Mouse (Mus musculus) neutrophil, adult 83 days (primary cell): ENCODE measurements around the gene Bola2. TPM values are rescaled to one million over a fixed set of nuclear protein-coding genes. Genes with fewer than 3 reads are reported as not detected.

ENCODE experiments used
- total RNA-seq, 2 experiments: library from RNA; stranded (reverse); gene quantifications; one replicate each; pipeline ENCODE4 v1.2.4; 2023

Bola2 gene
- 10 to 100 TPM; 58.9 to 61.6 TPM for total RNA-seq

GRCm38 (mm10) chr7:126695210-126695611 lies at the start of gene Bola2:
Gene Bola2 (plus strand): TSS chr7:126695401.

GRCm38 (mm10) chr7:126649231-126650051 lies 45.8 kb upstream of the Bola2 start, which contains the start of gene Sgf29:
Gene Sgf29 (plus strand): TSS chr7:126649309.

GRCm38 (mm10) chr7:126676207-126676606 lies 19.0 kb upstream of the Bola2 start, which contains the start of gene Sult1a1:
Gene Sult1a1 (minus strand): TSS chr7:126676432.

GRCm38 (mm10) chr7:126695631-126696207 lies 518 bp downstream of the Bola2 start, which contains the start of gene Slx1b:
Gene Slx1b (minus strand): TSS chr7:126695784.

GRCm38 (mm10) chr7:126707442-126708174 lies 12.4 kb downstream of the Bola2 start, which contains the start of gene Coro1a:
Gene Coro1a (minus strand): TSS chr7:126707787.

Other genes starting within 250 kb of the Bola2 start
- 1 to 10 TPM; 1.3 to 1.4 TPM for gene Atp2a1, start 232.3 kb upstream of the Bola2 start, total RNA-seq
- gene Sh2b1, start 220.0 kb upstream of the Bola2 start, total RNA-seq: 10 to 100 TPM; 43.2 to 49.3 TPM
- 10 to 100 TPM; 30.1 to 31.2 TPM for gene Tufm, start 208.0 kb upstream of the Bola2 start, total RNA-seq
- 100 to 1,000 TPM; 131 to 140 TPM for gene Atxn2l, start 192.0 kb upstream of the Bola2 start, total RNA-seq
- gene Eif3c, start 129.0 kb upstream of the Bola2 start, total RNA-seq: 100 to 1,000 TPM in 1 of 2 experiments, 10 to 100 TPM in 1; 98.6 to 102 TPM
- 100 to 1,000 TPM; 158 to 171 TPM for gene Apobr, start 110.5 kb upstream of the Bola2 start, total RNA-seq
- 100 to 1,000 TPM; 266 to 298 TPM for gene Cln3, start 109.6 kb upstream of the Bola2 start, total RNA-seq
- 1 to 10 TPM; 4.0 to 5.3 TPM for gene Il27, start 100.5 kb upstream of the Bola2 start, total RNA-seq
- gene Nupr1, start 64.5 kb upstream of the Bola2 start, total RNA-seq: 10 to 100 TPM; 14.0 to 14.9 TPM
- 10 to 100 TPM; 19.9 to 25.7 TPM for gene Sgf29, start 46.1 kb upstream of the Bola2 start, total RNA-seq
- under 1 TPM; 0.60 to 0.61 TPM for gene Sult1a1, start 19.0 kb upstream of the Bola2 start, total RNA-seq
- gene Slx1b, start 383 bp downstream of the Bola2 start, total RNA-seq: 10 to 100 TPM in 1 of 2 experiments, 1 to 10 TPM in 1; 9.9 to 11.5 TPM
- gene Coro1a, start 12.4 kb downstream of the Bola2 start, total RNA-seq: 1,000 to 10,000 TPM; 1,654 to 1,761 TPM
- 100 to 1,000 TPM; 246 to 252 TPM for gene Mapk3, start 64.2 kb downstream of the Bola2 start, total RNA-seq
- 10 to 100 TPM; 23.4 to 27.0 TPM for gene Gdpd3, start 70.9 kb downstream of the Bola2 start, total RNA-seq
- 100 to 1,000 TPM; 233 to 240 TPM for gene Ypel3, start 81.6 kb downstream of the Bola2 start, total RNA-seq
- gene Tbx6, start 86.1 kb downstream of the Bola2 start, total RNA-seq: 1 to 10 TPM; 7.1 to 8.5 TPM
- 100 to 1,000 TPM; 213 to 217 TPM for gene Ppp4c, start 97.1 kb downstream of the Bola2 start, total RNA-seq
- not detected for gene Fam57b, start 102.3 kb downstream of the Bola2 start, total RNA-seq
- gene 4930451I11Rik, start 136.2 kb downstream of the Bola2 start, total RNA-seq: not detected
- not detected for gene Doc2a, start 152.0 kb downstream of the Bola2 start, total RNA-seq
- gene Hirip3, start 166.6 kb downstream of the Bola2 start, total RNA-seq: 10 to 100 TPM; 39.3 to 52.5 TPM
- gene Ino80e, start 167.0 kb downstream of the Bola2 start, total RNA-seq: 10 to 100 TPM; 39.7 to 40.9 TPM
- gene Taok2, start 189.3 kb downstream of the Bola2 start, total RNA-seq: 10 to 100 TPM; 72.6 to 75.0 TPM
- gene Tmem219, start 227.5 kb downstream of the Bola2 start, total RNA-seq: 10 to 100 TPM; 42.6 to 49.2 TPM
- 10 to 100 TPM; 15.5 to 18.1 TPM for gene Kctd13, start 233.5 kb downstream of the Bola2 start, total RNA-seq